Mouse (Mus musculus) retina, adult 2 months (tissue): ENCODE results near the gene Tapt1.
"Not testable (repeated sequence)": the region's sequence is repeated elsewhere in the genome, so short reads cannot be mapped to it uniquely, and the experiment has no call there.

Source experiments
- DNase-seq: peaks from one replicate; pipeline ENCODE4 v3.0.0-alpha.2; 2012; ENCODE audit warnings: low read depth, low spot score

Tapt1 gene

GRCm38 (mm10) chr5:44143467-44144235 lies 82.8 kb downstream of the Tapt1 start:
- no peak for DNase-seq

GRCm38 (mm10) chr5:44127487-44127886 lies 98.9 kb downstream of the Tapt1 start:
- DNase-seq: no peak

GRCm38 (mm10) chr5:44126574-44126973 lies 99.9 kb downstream of the Tapt1 start:
- not testable (repeated sequence) for DNase-seq
